Mouse (Mus musculus) liver, embryonic 12.5 days (tissue): ENCODE data around the gene Simc1. TPM values are rescaled to one million over a fixed set of nuclear protein-coding genes. Genes with fewer than 3 reads are reported as not detected.

Source experiments
- ATAC-seq: fragments of 200-750 bp; cut with Nextera tagmentation; 2 replicates; pipeline ENCODE4 v1.8.0; 2017; ENCODE audit warnings: moderate number of reproducible peaks, mild to moderate bottlenecking, moderate library complexity
- H3K27ac ChIP-seq: fragments of 300-500 bp; sonication (generic); 2 replicates; pipeline ENCODE4 v1.5.1; 2016; ENCODE audit warnings: mild to moderate bottlenecking
- H3K27me3 ChIP-seq: fragments of 300-500 bp; sonication (generic); replicated peaks from 2 replicates; pipeline ENCODE4 v1.6.1; 2016; ENCODE audit warnings: mild to moderate bottlenecking, moderate library complexity
- H3K36me3 ChIP-seq: fragments of 300-500 bp; sonication (generic); 2 replicates; pipeline ENCODE4 v1.6.1; 2016; ENCODE audit warnings: mild to moderate bottlenecking, moderate library complexity
- H3K4me1 ChIP-seq: fragments of 300-500 bp; sonication (generic); 2 replicates; pipeline ENCODE4 v1.6.1; 2016
- H3K4me2 ChIP-seq: fragments of 300-500 bp; sonication (generic); 2 replicates; pipeline ENCODE4 v1.6.1; 2016; ENCODE audit warnings: mild to moderate bottlenecking, moderate library complexity
- H3K4me3 ChIP-seq: fragments of 300-500 bp; sonication (generic); 2 replicates; pipeline ENCODE4 v1.5.1; 2016; ENCODE audit warnings: mild to moderate bottlenecking, moderate library complexity
- H3K9ac ChIP-seq: fragments of 300-500 bp; sonication (generic); 2 replicates; pipeline ENCODE4 v1.6.1; 2016; ENCODE audit warnings: mild to moderate bottlenecking, moderate library complexity
- H3K9me3 ChIP-seq: fragments of 300-500 bp; sonication (generic); replicated peaks from 2 replicates; pipeline ENCODE4 v1.6.1; 2016; ENCODE audit warnings: mild to moderate bottlenecking, moderate library complexity
- WGBS: fragments of 180-500 bp; shearing (Covaris S2); methylation state at CpG from one replicate; pipeline ENCODE4 v1.1.7; 2016; ENCODE audit not compliant: insufficient replicate concordance; 5-methylcytosine and 5-hydroxymethylcytosine counted together
- polyA plus RNA-seq: library from polyadenylated mRNA; unstranded; fragments of >200 nt; fragmentation: Nextera tagmentation; extraction: Ambion mirVana; gene quantifications from 2 replicates; pipeline ENCODE4 v1.2.1, GENCODE M21; 2016

Gene Simc1
- polyA plus RNA-seq, 1 experiment from 2014 or later = 4.3 TPM

DNA sequence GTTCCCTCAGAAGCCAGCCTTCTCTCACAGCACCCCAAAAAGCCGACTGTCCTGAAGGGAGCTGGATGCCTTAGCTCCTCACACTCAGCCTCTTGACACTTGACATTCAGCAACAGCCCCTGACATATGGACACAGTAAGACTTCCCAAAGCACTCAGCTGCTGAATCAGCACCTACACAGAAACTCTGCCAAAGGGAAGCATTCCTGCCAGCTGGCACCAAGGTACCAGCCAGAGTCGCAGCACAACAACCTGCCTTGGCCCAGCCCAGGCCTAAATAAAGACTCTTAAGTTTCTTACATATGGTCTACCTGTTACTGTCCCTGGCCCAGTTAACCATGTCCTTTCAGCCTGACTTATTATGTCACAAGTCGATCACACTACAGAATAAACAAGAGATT lies 53.2 kb downstream of the Simc1 start:
- no peaks in the 10 kb centered on the region for H3K4me1 ChIP-seq
- no peak overlapping the region for H3K9ac ChIP-seq
- H3K9me3 ChIP-seq = no peaks in the 10 kb centered on the region
- H3K27me3 ChIP-seq = no peaks in the 10 kb centered on the region
- peaks cover 97% of the 10 kb centered on the region for H3K36me3 ChIP-seq
- no peak overlapping the region for H3K4me2 ChIP-seq
- 82% methylated on average over 3 of the region's 3 CpGs for WGBS
- no peak overlapping the region for H3K27ac ChIP-seq
- H3K4me3 ChIP-seq = no peak overlapping the region
- ATAC-seq = no peak

- Histone ChIP-seq H3K27me3 (no peaks in the 10 kb centered on the region), H3K36me3 (peaks cover 94% of the 10 kb centered on the region), H3K4me2 (no peak overlapping the region), H3K27ac (no peak overlapping the region), H3K4me3 (no peak overlapping the region), H3K9ac (no peak overlapping the region), H3K9me3 (no peaks in the 10 kb centered on the region), H3K4me1 (no peaks in the 10 kb centered on the region)
- WGBS = 89% methylated on average over 1 of the region's 1 CpGs
- no peak for ATAC-seq
Measured at GRCm38 (mm10) chr13:54557652-54558051, 54.1 kb downstream of the Simc1 start.

DNA sequence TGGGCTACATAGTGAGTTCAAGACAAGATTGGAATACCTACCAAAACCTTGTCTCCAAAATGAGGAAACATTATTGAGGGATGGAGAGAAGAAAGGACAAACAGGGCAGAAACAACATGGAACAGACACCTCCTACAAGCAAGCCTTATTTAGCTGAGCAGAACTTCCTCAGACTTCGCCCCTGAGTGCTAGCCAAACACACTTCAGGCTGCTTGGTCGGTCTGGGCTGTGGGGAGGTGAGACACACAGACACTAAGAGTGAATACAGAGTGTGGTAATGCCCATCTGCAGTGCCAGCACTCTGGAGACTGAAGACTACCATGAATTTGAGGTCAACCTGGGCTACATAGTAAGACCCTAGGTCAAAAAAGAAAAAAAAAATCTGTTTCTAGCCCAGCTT lies 56.1 kb downstream of the Simc1 start:
- H3K36me3 ChIP-seq = peaks cover 83% of the 10 kb centered on the region
- H3K4me2 ChIP-seq = no peak overlapping the region
- no peak overlapping the region for H3K9ac ChIP-seq
- H3K4me1 ChIP-seq = peaks cover 11% of the 10 kb centered on the region
- ATAC-seq = no peak
- 82% methylated on average over 2 of the region's 2 CpGs for WGBS
- H3K27ac ChIP-seq = no peak overlapping the region
- H3K27me3 ChIP-seq = no peaks in the 10 kb centered on the region
- no peak overlapping the region for H3K4me3 ChIP-seq
- H3K9me3 ChIP-seq = no peaks in the 10 kb centered on the region

GRCm38 (mm10) chr13:54560608-54561007 lies 57.0 kb downstream of the Simc1 start:
- no peak overlapping the region for H3K4me2 ChIP-seq
- H3K4me3 ChIP-seq = no peak overlapping the region
- H3K4me1 ChIP-seq = peaks cover 15% of the 10 kb centered on the region
- no peak overlapping the region for H3K9ac ChIP-seq
- H3K36me3 ChIP-seq = peaks cover 74% of the 10 kb centered on the region
- WGBS = 85% methylated on average over 7 of the region's 7 CpGs
- H3K9me3 ChIP-seq = no peaks in the 10 kb centered on the region
- H3K27me3 ChIP-seq = no peaks in the 10 kb centered on the region
- no peak for ATAC-seq
- H3K27ac ChIP-seq = no peak overlapping the region

GRCm38 (mm10) chr13:54562562-54562961 lies 59.0 kb downstream of the Simc1 start:
- peaks cover 55% of the 10 kb centered on the region for H3K36me3 ChIP-seq
- ATAC-seq = no peak
- 78% methylated on average over 7 of the region's 7 CpGs for WGBS

DNA sequence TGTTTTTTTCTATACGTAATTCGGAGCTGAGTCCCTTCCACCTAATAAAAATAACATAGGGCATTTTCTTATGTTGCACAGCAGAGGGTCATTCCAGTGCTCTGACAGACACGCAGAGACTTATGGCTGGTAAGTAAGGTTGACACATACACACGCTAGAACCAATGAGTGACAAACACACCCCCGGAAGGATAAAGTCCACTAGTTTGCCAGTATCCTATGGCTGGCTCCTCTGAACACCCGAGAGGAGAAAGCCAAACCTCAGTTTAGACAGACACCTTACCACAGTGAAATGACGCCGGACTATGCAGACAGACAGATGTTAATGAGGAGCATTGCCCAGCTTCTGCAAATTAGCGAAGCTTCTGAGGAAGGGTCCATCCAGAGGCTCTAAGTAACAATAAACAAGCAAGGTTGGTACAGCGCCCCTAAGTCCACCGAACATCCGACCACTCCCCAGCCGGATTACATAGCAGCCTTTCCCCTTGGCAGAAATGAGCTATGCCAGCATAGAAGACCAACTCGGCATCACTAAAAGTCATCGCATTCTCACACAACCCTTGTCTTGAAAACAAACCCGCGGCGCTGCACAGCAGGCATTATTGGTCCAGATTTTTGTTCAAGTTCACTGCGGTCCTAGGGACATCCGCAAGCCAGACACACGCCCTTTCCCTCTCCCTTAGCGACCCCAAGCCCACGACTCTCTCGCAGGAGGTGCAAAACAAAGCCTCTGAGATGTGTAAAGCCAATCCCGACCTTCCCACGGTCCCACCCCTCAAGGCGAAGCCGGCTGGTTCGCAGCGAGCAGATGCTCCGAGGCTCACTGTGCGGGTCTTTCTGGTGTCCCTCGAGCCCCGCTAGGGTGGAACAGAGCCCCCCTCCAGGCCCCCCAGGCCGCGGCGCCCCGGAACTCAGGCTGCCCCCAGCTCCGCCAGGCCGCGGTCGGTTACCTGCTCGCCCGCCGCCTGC lies 60.9 kb downstream of the Simc1 start:
- H3K4me2 ChIP-seq = peak overlapping the region; percentile 83
- peaks cover 32% of the 10 kb centered on the region for H3K4me1 ChIP-seq
- H3K4me3 ChIP-seq = peak overlapping the region; percentile 82
- peaks cover 36% of the 10 kb centered on the region for H3K36me3 ChIP-seq
- no peaks in the 10 kb centered on the region for H3K27me3 ChIP-seq
- peak; percentile 44 for ATAC-seq
- H3K9me3 ChIP-seq = no peaks in the 10 kb centered on the region
- 9% methylated on average over 45 of the region's 45 CpGs for WGBS
- peak overlapping the region; percentile 96 for H3K9ac ChIP-seq
- peak overlapping the region; percentile 74 for H3K27ac ChIP-seq

More at GRCm38 (mm10) chr13:54562562-54562961, 59.0 kb downstream of the Simc1 start:
- H3K9me3 ChIP-seq = no peaks in the 10 kb centered on the region
- H3K4me2 ChIP-seq = no peak overlapping the region
- H3K27me3 ChIP-seq = no peaks in the 10 kb centered on the region
- peaks cover 25% of the 10 kb centered on the region for H3K4me1 ChIP-seq
- no peak overlapping the region for H3K9ac ChIP-seq
- no peak overlapping the region for H3K27ac ChIP-seq
- no peak overlapping the region for H3K4me3 ChIP-seq

- Histone ChIP-seq H3K36me3 (peaks cover 29% of the 10 kb centered on the region), H3K27me3 (no peaks in the 10 kb centered on the region), H3K9me3 (no peaks in the 10 kb centered on the region), H3K9ac (peak within 1 kb of the TSS; percentile 96), H3K4me2 (peak within 1 kb of the TSS; percentile 83), H3K4me3 (peak within 1 kb of the TSS; percentile 82), H3K27ac (peak within 1 kb of the TSS; percentile 74), H3K4me1 (peaks cover 32% of the 10 kb centered on the region)
- WGBS = under 1% methylated on average over 27 of the region's 27 CpGs
- peak; percentile 95 for ATAC-seq
Measured at GRCm38 (mm10) chr13:54565201-54565581, 61.6 kb downstream of the Simc1 start, which contains the start of gene 4833439L19Rik. Gene 4833439L19Rik, minus strand, starts transcription at chr13:54565435.

- WGBS = 39% methylated on average over 8 of the region's 8 CpGs
- H3K9ac ChIP-seq = peak overlapping the region; percentile 96
- no peaks in the 10 kb centered on the region for H3K9me3 ChIP-seq
- peaks cover 23% of the 10 kb centered on the region for H3K36me3 ChIP-seq
- peak overlapping the region; percentile 61 for H3K27ac ChIP-seq
- peaks cover 32% of the 10 kb centered on the region for H3K4me1 ChIP-seq
- peak overlapping the region; percentile 82 for H3K4me3 ChIP-seq
- ATAC-seq = peak; percentile 67
- H3K4me2 ChIP-seq = peak overlapping the region; percentile 83
- H3K27me3 ChIP-seq = no peaks in the 10 kb centered on the region
Measured at GRCm38 (mm10) chr13:54565594-54566345, 62.2 kb downstream of the Simc1 start.

DNA sequence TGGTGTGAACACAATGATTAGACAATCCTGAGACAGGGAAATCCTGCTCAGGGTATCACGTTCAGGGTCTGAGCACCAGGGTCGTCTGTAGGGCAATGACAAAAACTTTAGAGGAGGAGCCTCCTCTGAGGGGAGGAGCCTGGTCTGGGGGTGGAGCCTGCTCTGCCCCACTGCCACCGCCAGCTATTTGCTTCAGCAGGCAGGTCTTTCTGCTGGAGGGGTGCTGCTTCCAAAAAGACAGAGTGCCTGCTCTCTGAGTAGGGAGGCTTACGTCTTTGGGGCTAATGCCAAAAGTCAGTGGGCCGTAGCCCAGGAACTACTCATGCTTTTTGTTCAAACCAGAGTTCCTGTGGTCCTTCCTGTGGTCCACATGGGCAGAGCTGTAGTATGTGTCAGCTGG lies 64.8 kb downstream of the Simc1 start:
- Histone ChIP-seq H3K4me2 (no peak overlapping the region), H3K4me1 (peaks cover 32% of the 10 kb centered on the region), H3K27me3 (no peaks in the 10 kb centered on the region; the same call in 1 of the 2 replicates), H3K27ac (no peak overlapping the region), H3K9ac (no peak overlapping the region), H3K36me3 (no peaks in the 10 kb centered on the region), H3K9me3 (no peaks in the 10 kb centered on the region), H3K4me3 (no peak overlapping the region)
- ATAC-seq = no peak
- 37% methylated on average over 5 of the region's 5 CpGs for WGBS

DNA sequence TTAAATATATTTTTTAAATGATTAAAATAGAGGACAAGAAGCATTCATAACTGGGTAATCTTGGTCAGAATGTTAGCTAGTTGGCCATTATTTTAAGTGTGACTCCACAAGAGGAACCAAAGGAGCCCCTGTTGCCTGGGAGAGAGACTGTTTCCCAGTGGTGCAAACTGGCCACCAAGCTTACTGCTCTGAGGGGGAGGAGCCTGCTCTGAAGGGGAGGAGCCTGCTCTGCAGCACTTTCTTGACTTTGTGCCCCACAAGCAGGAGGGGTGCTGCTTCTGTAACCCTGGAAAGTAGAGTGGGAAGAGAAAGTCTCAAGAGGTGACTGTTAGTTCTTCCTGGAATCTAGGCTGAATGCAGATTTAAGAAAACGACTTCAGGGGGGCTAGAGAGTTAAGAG lies 65.7 kb downstream of the Simc1 start:
- H3K36me3 ChIP-seq = no peaks in the 10 kb centered on the region
- H3K4me1 ChIP-seq = peaks cover 30% of the 10 kb centered on the region
- H3K4me2 ChIP-seq = no peak overlapping the region
- H3K9ac ChIP-seq = no peak overlapping the region
- WGBS = 38% methylated on average over 1 of the region's 1 CpGs
- ATAC-seq = no peak
- no peaks in the 10 kb centered on the region for H3K9me3 ChIP-seq
- no peaks in the 10 kb centered on the region; the same call in 1 of the 2 replicates for H3K27me3 ChIP-seq
- H3K4me3 ChIP-seq = no peak overlapping the region
- no peak overlapping the region for H3K27ac ChIP-seq

DNA sequence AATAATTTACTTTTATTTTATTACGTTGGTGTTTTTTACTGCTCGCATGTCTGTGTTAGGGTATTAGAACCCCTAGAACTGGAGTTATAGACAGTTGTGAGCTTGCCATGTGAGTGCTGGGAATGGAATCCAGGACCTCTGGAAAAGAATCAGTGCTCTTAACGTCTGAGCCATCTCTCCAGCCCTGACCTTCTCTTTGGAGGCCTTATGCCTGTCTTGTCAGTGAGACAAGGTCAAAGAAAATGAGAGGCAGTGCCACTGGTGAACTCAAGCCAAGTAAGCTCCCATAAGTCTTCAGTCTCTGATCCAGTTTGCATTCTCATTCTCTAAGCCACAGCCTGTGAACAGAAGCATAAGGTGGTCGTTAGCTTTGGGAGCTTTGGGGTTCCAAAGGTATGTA lies 67.2 kb downstream of the Simc1 start:
- Histone ChIP-seq H3K27me3 (no peaks in the 10 kb centered on the region; the same call in 1 of the 2 replicates), H3K4me1 (peaks cover 36% of the 10 kb centered on the region), H3K36me3 (no peaks in the 10 kb centered on the region), H3K9ac (no peak overlapping the region), H3K4me2 (no peak overlapping the region), H3K4me3 (no peak overlapping the region), H3K9me3 (no peaks in the 10 kb centered on the region), H3K27ac (no peak overlapping the region)
- no peak for ATAC-seq
- WGBS = 67% methylated on average over 4 of the region's 4 CpGs

GRCm38 (mm10) chr13:54571637-54572036 lies 68.1 kb downstream of the Simc1 start:
- 50% methylated on average over 2 of the region's 2 CpGs for WGBS
- H3K4me1 ChIP-seq = peaks cover 34% of the 10 kb centered on the region
- H3K4me2 ChIP-seq = no peak overlapping the region
- no peak overlapping the region for H3K9ac ChIP-seq
- no peak overlapping the region for H3K27ac ChIP-seq
- H3K27me3 ChIP-seq = no peaks in the 10 kb centered on the region; the same call in 1 of the 2 replicates
- no peaks in the 10 kb centered on the region for H3K9me3 ChIP-seq
- H3K36me3 ChIP-seq = no peaks in the 10 kb centered on the region
- H3K4me3 ChIP-seq = no peak overlapping the region
- ATAC-seq = no peak
